Mouse (Mus musculus) midbrain, postnatal 0 days (tissue): ENCODE data around the gene Focad. TPM values are rescaled to one million over a fixed set of nuclear protein-coding genes. Genes with fewer than 3 reads are reported as not detected.

Experiments used
- ATAC-seq: fragments of 200-750 bp; cut with Nextera tagmentation; 2 replicates; pipeline ENCODE4 v1.8.0; 2017; ENCODE audit warnings: moderate number of reproducible peaks, mild to moderate bottlenecking, moderate TSS enrichment, moderate library complexity; ENCODE audit not compliant: low FRiP score
- DNase-seq: peaks from one replicate; pipeline ENCODE4 v3.0.0-alpha.2; 2015; ENCODE audit warnings: low spot score
- H3K27ac ChIP-seq: fragments of 300-500 bp; sonication (generic); 2 replicates; pipeline ENCODE4 v1.5.1; 2014; ENCODE audit warnings: low read depth, mild to moderate bottlenecking, low read length, mixed read lengths
- H3K27me3 ChIP-seq: fragments of 300-500 bp; sonication (generic); 2 replicates; pipeline ENCODE4 v1.6.1; 2014; ENCODE audit warnings: low read length, control low read depth, mixed read lengths; ENCODE audit not compliant: insufficient read depth
- H3K36me3 ChIP-seq: fragments of 300-500 bp; sonication (generic); 2 replicates; pipeline ENCODE4 v1.6.1; 2014; ENCODE audit warnings: low read length, control low read depth, mixed read lengths; ENCODE audit not compliant: insufficient read depth
- H3K4me1 ChIP-seq: fragments of 300-500 bp; sonication (generic); 2 replicates; pipeline ENCODE4 v1.6.1; 2014; ENCODE audit warnings: mild to moderate bottlenecking, control low read depth, antibody characterized with exemption, low read length, mixed read lengths; ENCODE audit not compliant: insufficient read depth
- H3K4me2 ChIP-seq: fragments of 300-500 bp; sonication (generic); 2 replicates; pipeline ENCODE4 v1.6.1; 2014; ENCODE audit warnings: low read depth, mild to moderate bottlenecking, low read length, mixed read lengths; ENCODE audit not compliant: poor library complexity, severe bottlenecking
- H3K4me3 ChIP-seq: fragments of 300-500 bp; sonication (generic); 2 replicates; pipeline ENCODE4 v1.5.1; 2014; ENCODE audit warnings: low read depth, mild to moderate bottlenecking, low read length, moderate library complexity
- H3K9ac ChIP-seq: fragments of 300-500 bp; sonication (generic); replicated peaks from 2 replicates; pipeline ENCODE4 v1.6.1; 2014; ENCODE audit warnings: mild to moderate bottlenecking, low read length, moderate library complexity, mixed read lengths; ENCODE audit not compliant: poor library complexity, severe bottlenecking
- H3K9me3 ChIP-seq: fragments of 300-500 bp; sonication (generic); 2 replicates; pipeline ENCODE4 v1.6.1; 2016; ENCODE audit warnings: low read length, control low read depth
- CTCF ChIP-seq: IDR thresholded peaks from 2 replicates; pipeline ENCODE4 v1.5.1; 2016; ENCODE audit warnings: antibody characterized with exemption, mild to moderate bottlenecking
- WGBS: fragments of 180-500 bp; shearing (Covaris S2); extraction: QIAGEN DNeasy Blood & Tissue Kit; methylation state at CpG from one replicate; pipeline ENCODE4 v1.1.7; 2014; 5-methylcytosine and 5-hydroxymethylcytosine counted together
- polyA plus RNA-seq: library from polyadenylated mRNA; unstranded; fragments of >200 nt; fragmentation: Nextera tagmentation; extraction: Ambion mirVana; gene quantifications from 2 replicates; pipeline ENCODE4 v1.2.1, GENCODE M21; 2015
- total RNA-seq: library from RNA; depleted of rRNA; stranded (reverse); fragments of >200 nt; gene quantifications from 2 replicates; pipeline ENCODE4 v1.2.3, GENCODE M21; 2014

The Focad gene
- total and polyA plus RNA-seq, 2 experiments from 2014 or later = 9.0 to 36.9 TPM

GRCm38 (mm10) chr4:88194256-88194655 lies 99.8 kb downstream of the Focad start:
- Histone ChIP-seq H3K9me3 (no peaks in the 10 kb centered on the region), H3K4me3 (no peak overlapping the region), H3K4me2 (no peak overlapping the region), H3K27me3 (no peaks in the 10 kb centered on the region), H3K36me3 (no peaks in the 10 kb centered on the region), H3K4me1 (no peaks in the 10 kb centered on the region), H3K27ac (no peak overlapping the region), H3K9ac (no peak overlapping the region)
- peak; percentile 56 for DNase-seq
- ATAC-seq = no peak
- no peak for TF ChIP-seq CTCF
- 67% methylated on average over 5 of the region's 5 CpGs for WGBS

GRCm38 (mm10) chr4:88195898-88196495 lies 101.6 kb downstream of the Focad start:
- DNase-seq (peak; percentile 78), ATAC-seq (no peak)
- H3K4me2 ChIP-seq = no peak overlapping the region
- no peaks in the 10 kb centered on the region for H3K27me3 ChIP-seq
- 64% methylated on average over 4 of the region's 4 CpGs for WGBS
- no peaks in the 10 kb centered on the region for H3K36me3 ChIP-seq
- no peaks in the 10 kb centered on the region for H3K9me3 ChIP-seq
- H3K9ac ChIP-seq = no peak overlapping the region
- H3K4me1 ChIP-seq = no peaks in the 10 kb centered on the region
- no peak overlapping the region for H3K27ac ChIP-seq
- TF ChIP-seq CTCF = peak; percentile 16; the same call in 1 of the 2 replicates
- H3K4me3 ChIP-seq = no peak overlapping the region

DNA sequence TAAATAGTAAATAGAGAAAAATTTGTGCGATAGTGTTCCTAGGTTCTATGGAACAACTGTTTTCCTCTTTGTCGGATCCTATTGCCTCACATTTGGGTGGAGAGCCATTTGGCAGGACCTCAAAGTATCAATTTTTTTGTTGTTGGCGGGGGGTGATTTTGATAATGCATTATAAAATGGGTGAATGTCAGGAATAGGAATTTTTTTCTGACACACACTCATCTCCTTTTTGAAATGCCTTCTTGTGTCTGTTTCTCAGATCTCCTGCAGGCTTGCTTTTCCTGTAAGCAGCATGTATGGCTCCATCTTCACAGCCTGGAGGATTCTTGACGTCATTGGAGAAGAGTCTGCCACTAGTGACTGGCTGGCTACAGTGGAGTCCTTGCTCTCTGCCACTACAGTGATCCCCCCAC lies 102.1 kb downstream of the Focad start:
- WGBS = 76% methylated on average over 4 of the region's 4 CpGs
- peak; percentile 58 for DNase-seq
- no peaks in the 10 kb centered on the region for H3K36me3 ChIP-seq
- no peaks in the 10 kb centered on the region for H3K27me3 ChIP-seq
- no peak for ATAC-seq
- no peak overlapping the region for H3K4me3 ChIP-seq
- H3K9me3 ChIP-seq = no peaks in the 10 kb centered on the region
- H3K9ac ChIP-seq = no peak overlapping the region
- TF ChIP-seq CTCF = no peak
- H3K4me2 ChIP-seq = no peak overlapping the region
- no peaks in the 10 kb centered on the region for H3K4me1 ChIP-seq
- H3K27ac ChIP-seq = no peak overlapping the region

DNA sequence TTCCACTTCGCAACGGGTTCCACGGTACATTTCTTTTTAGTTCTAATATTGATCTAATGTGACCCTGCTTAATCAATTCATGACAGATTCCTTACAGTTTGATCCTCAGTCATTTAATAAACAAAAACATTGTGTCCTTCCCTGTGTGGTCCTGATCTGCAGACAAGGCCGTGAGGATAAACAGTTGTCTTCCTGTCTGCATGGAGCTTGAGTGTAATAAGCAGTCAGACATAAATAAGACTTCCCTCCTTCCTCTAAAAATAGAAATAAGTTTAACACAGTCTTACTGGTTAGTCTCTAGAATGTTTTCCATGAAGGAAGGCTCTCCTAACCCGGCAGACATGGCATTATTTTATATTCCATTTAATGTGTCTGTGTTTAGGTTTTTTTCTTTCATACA lies 102.8 kb downstream of the Focad start:
- H3K4me1 ChIP-seq = no peaks in the 10 kb centered on the region
- no peaks in the 10 kb centered on the region for H3K9me3 ChIP-seq
- H3K27me3 ChIP-seq = no peaks in the 10 kb centered on the region
- TF ChIP-seq CTCF = no peak
- no peak overlapping the region for H3K4me2 ChIP-seq
- no peak overlapping the region for H3K27ac ChIP-seq
- no peaks in the 10 kb centered on the region for H3K36me3 ChIP-seq
- no peak overlapping the region for H3K9ac ChIP-seq
- 86% methylated on average over 5 of the region's 5 CpGs for WGBS
- DNase-seq (no peak), ATAC-seq (no peak)
- H3K4me3 ChIP-seq = no peak overlapping the region

- DNase-seq = no peak
- ATAC-seq = no peak
- Histone ChIP-seq H3K4me1 (no peaks in the 10 kb centered on the region), H3K4me2 (no peak overlapping the region), H3K36me3 (no peaks in the 10 kb centered on the region), H3K27me3 (no peaks in the 10 kb centered on the region), H3K4me3 (no peak overlapping the region), H3K9me3 (no peaks in the 10 kb centered on the region), H3K27ac (no peak overlapping the region), H3K9ac (no peak overlapping the region)
- TF ChIP-seq CTCF = no peak
- 84% methylated on average over 1 of the region's 1 CpGs for WGBS
These were observed 104.8 kb downstream of the Focad start for GRCm38 (mm10) chr4:88199186-88199585.

DNA sequence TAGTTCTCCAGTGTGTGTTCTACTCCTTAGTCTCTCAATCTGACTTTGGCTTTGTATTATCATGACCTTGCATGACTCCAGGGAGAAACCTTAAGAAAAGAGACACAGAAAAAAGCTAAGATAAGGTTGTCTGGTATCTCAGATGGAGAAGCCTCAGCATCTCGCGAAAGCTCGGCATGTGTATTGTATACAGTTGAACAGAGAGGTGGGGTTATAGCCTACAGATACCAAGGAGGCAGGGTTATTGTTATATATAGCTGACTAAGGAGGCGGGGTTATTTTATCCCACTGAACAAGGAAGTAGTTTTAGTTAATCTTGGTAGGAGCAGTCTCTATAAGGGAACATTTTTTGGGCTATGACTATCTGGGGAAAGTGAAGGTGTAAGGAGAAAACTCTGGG lies 106.6 kb downstream of the Focad start:
- TF ChIP-seq CTCF = no peak
- 97% methylated on average over 4 of the region's 4 CpGs for WGBS
- Histone ChIP-seq H3K27ac (no peak overlapping the region), H3K9me3 (no peaks in the 10 kb centered on the region), H3K4me2 (no peak overlapping the region), H3K9ac (no peak overlapping the region), H3K27me3 (no peaks in the 10 kb centered on the region), H3K36me3 (no peaks in the 10 kb centered on the region), H3K4me1 (no peaks in the 10 kb centered on the region), H3K4me3 (no peak overlapping the region)
- ATAC-seq (no peak), DNase-seq (no peak)
